Mouse (Mus musculus): Measurements from ENCODE around the gene Myl12a.

DNA sequence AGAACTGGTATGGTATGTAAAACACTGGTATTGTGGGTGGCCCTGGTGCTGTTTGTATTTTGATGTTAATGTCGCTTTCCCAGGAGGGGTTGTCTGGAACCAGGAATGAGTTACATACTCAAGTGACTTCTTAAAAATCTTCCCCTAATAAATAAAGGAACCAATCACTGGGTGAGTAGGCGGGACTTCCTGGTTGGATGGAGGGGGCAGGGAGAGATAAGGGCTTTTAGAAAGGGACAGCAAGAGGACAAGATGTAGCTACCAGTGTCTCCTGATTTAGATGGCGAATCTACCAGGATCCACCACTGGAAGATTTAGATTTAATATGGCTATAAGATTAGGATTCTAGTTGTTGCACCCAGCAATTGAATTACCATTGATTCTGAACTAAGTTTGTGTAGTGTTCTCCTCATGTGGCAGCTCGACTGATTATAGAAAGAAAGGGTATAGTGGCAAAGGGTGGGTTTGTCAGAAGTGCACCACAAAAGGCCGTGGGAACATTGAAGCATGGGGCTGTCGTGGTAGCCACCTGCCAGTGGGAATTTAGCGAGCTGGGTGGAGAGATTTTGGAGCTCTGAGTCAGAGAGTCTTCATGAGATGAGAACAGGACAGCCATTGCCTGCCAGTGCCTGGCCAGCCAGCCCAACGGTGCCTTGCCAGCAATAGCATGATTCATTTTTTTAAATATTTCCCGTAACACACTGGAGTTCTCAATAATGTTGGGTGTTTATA is 9.4 kb upstream of the Myl12a start:
- TF ChIP-seq CTCF (conservative IDR thresholded peaks at IDR 0.05; ENCODE audit: low read length) (no peak), POU5F1 (IDR thresholded peaks at IDR 0.05; ENCODE audit: borderline replicate concordance, low read length) (no peak)

All from E14TG2a.4 (cell line).